Mouse (Mus musculus) stomach, embryonic 16.5 days (tissue): Measurements from ENCODE around the gene Itgb1bp1. TPM values are rescaled to one million over a fixed set of nuclear protein-coding genes. Genes with fewer than 3 reads are reported as not detected.

Experiments
- ATAC-seq: fragments of 200-750 bp; cut with Nextera tagmentation; 2 replicates; pipeline ENCODE4 v1.8.0; 2017; ENCODE audit warnings: moderate number of reproducible peaks, moderate TSS enrichment; ENCODE audit not compliant: insufficient read depth, low FRiP score
- H3K27ac ChIP-seq: fragments of 300-500 bp; sonication (generic); 2 replicates; pipeline ENCODE4 v1.5.1; 2014; ENCODE audit warnings: low read length
- H3K27me3 ChIP-seq: fragments of 300-500 bp; sonication (generic); 2 replicates; pipeline ENCODE4 v1.6.1; 2014; ENCODE audit warnings: low read length, control low read depth, mixed read lengths; ENCODE audit not compliant: control insufficient read depth, insufficient read depth
- H3K36me3 ChIP-seq: fragments of 300-500 bp; sonication (generic); 2 replicates; pipeline ENCODE4 v1.6.1; 2014; ENCODE audit warnings: low read length; ENCODE audit not compliant: control insufficient read depth, insufficient read depth
- H3K4me1 ChIP-seq: fragments of 300-500 bp; sonication (generic); 2 replicates; pipeline ENCODE4 v1.6.1; 2014; ENCODE audit warnings: low read length, control low read depth, mixed read lengths; ENCODE audit not compliant: control insufficient read depth, insufficient read depth
- H3K4me2 ChIP-seq: fragments of 300-500 bp; sonication (generic); 2 replicates; pipeline ENCODE4 v1.6.1; 2014; ENCODE audit warnings: low read depth, low read length, mixed read lengths
- H3K4me3 ChIP-seq: fragments of 300-500 bp; sonication (generic); replicated peaks from 2 replicates; pipeline ENCODE4 v1.5.1; 2014; ENCODE audit warnings: mild to moderate bottlenecking, low read length
- H3K9ac ChIP-seq: fragments of 300-500 bp; sonication (generic); 2 replicates; pipeline ENCODE4 v1.6.1; 2014; ENCODE audit warnings: low read length
- H3K9me3 ChIP-seq: fragments of 300-500 bp; sonication (generic); replicated peaks from 2 replicates; pipeline ENCODE4 v1.6.1; 2016; ENCODE audit warnings: low read length, control low read depth; ENCODE audit not compliant: control insufficient read depth
- WGBS: fragments of 180-500 bp; shearing (Covaris S2); extraction: QIAGEN DNeasy Blood & Tissue Kit; methylation state at CpG from one replicate; pipeline ENCODE4 v1.1.7; 2014; 5-methylcytosine and 5-hydroxymethylcytosine counted together
- polyA plus RNA-seq: library from polyadenylated mRNA; unstranded; fragments of >200 nt; fragmentation: Nextera tagmentation; extraction: Ambion mirVana; gene quantifications from 2 replicates; pipeline ENCODE4 v1.2.1, GENCODE M21; 2015

The Itgb1bp1 gene
- polyA plus RNA-seq, 1 experiment from 2014 or later = 43.9 TPM

DNA sequence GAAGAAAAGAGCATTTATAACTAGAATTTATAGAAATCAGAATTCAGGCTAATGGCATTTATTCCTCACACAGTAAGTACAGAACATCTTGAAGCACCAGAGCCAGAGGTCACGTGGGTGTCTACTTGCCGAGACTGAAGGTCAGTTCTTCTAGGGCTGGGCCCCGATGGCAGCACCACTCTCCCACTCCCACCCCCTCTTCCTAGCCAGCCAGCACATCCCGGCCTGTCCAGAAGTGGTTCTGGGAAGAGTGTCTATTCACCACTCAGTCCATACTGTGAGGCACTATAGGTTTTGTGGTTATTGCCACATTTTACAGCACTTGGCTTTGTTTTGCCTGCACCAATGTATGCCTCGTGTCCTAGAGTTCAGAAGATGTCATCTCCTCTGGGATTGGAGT lies 38.0 kb upstream of the Itgb1bp1 start:
- 83% methylated on average over 5 of the region's 5 CpGs for WGBS
- H3K36me3 ChIP-seq = peaks cover 10% of the 10 kb centered on the region; the same call in 1 of the 2 replicates
- ATAC-seq = no peak

DNA sequence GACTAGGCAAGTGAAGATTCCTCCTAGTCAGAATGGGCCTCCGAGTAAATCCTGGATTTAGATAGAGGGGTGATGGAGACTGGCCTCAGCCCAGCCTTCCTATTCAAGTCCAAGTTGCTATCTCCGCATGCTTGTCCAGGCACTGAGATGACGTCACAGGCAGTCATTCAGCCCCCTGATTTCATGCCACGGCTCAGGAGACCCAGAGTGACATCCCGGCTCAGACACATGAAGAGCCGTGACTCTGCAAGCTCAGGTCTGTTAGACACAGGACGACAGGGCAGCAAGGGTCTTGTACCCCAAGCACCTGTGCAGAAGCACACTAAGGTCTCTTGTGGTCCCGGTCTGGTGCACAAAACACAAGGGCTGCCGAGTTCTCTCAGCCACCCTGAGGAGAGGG lies 36.8 kb upstream of the Itgb1bp1 start:
- Histone ChIP-seq H3K27ac (no peak overlapping the region), H3K36me3 (peaks cover 6% of the 10 kb centered on the region; the same call in 1 of the 2 replicates), H3K27me3 (no peaks in the 10 kb centered on the region), H3K4me3 (no peak overlapping the region), H3K4me1 (no peaks in the 10 kb centered on the region), H3K9me3 (no peaks in the 10 kb centered on the region), H3K9ac (no peak overlapping the region), H3K4me2 (no peak overlapping the region)
- WGBS = 85% methylated on average over 9 of the region's 9 CpGs
- no peak for ATAC-seq

More for the DNA sequence above, 38.0 kb upstream of the Itgb1bp1 start:
- H3K27ac ChIP-seq = no peak overlapping the region
- H3K27me3 ChIP-seq = no peaks in the 10 kb centered on the region
- no peak overlapping the region for H3K9ac ChIP-seq
- no peaks in the 10 kb centered on the region for H3K9me3 ChIP-seq
- H3K4me3 ChIP-seq = no peak overlapping the region
- H3K4me1 ChIP-seq = no peaks in the 10 kb centered on the region
- no peak overlapping the region for H3K4me2 ChIP-seq

- Histone ChIP-seq H3K9ac (no peak overlapping the region), H3K9me3 (no peaks in the 10 kb centered on the region), H3K4me2 (no peak overlapping the region), H3K36me3 (peaks cover 6% of the 10 kb centered on the region; the same call in 1 of the 2 replicates), H3K4me3 (no peak overlapping the region), H3K27me3 (no peaks in the 10 kb centered on the region), H3K27ac (no peak overlapping the region), H3K4me1 (peaks cover under 1% of the 10 kb centered on the region; the same call in 1 of the 2 replicates)
- 76% methylated on average over 4 of the region's 4 CpGs for WGBS
- ATAC-seq = no peak
These were observed 36.2 kb upstream of the Itgb1bp1 start for GRCm38 (mm10) chr12:21322296-21322695.

DNA sequence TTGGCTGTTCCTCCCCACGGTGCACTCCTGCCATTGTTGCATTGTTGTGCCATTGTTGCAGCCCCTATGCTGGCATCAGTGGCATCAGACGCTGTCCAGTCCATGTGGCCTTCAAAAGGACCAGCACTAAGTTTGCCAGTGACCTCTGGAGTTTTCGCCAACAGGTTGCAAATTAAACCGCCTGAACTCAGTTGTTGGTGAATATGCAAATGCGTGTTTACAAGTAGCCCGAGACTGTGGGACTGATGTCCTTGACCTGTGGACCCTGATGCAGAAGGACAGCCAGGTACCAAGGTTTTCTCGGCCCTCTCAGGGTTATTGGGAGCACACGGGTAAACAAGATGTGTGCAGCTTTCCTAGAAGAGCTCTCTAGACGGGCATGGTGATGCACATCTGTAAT lies 35.1 kb upstream of the Itgb1bp1 start:
- Histone ChIP-seq H3K9ac (no peak overlapping the region), H3K9me3 (no peaks in the 10 kb centered on the region), H3K27ac (no peak overlapping the region), H3K4me3 (no peak overlapping the region), H3K4me1 (peaks cover 6% of the 10 kb centered on the region; the same call in 1 of the 2 replicates), H3K36me3 (0 out of 2 replicates have a peak, but pooled peaks cover 6% of the 10 kb centered on the region), H3K4me2 (no peak overlapping the region), H3K27me3 (no peaks in the 10 kb centered on the region)
- WGBS = 74% methylated on average over 9 of the region's 9 CpGs
- no peak for ATAC-seq

GRCm38 (mm10) chr12:21320317-21320716 lies 34.2 kb upstream of the Itgb1bp1 start:
- ATAC-seq = no peak
- H3K4me3 ChIP-seq = no peak overlapping the region
- H3K4me1 ChIP-seq = peaks cover 9% of the 10 kb centered on the region
- no peaks in the 10 kb centered on the region for H3K9me3 ChIP-seq
- no peaks in the 10 kb centered on the region for H3K27me3 ChIP-seq
- no peak overlapping the region for H3K27ac ChIP-seq
- no peak overlapping the region for H3K4me2 ChIP-seq
- no peak overlapping the region for H3K9ac ChIP-seq
- WGBS = 85% methylated on average over 4 of the region's 4 CpGs
- 0 out of 2 replicates have a peak, but pooled peaks cover 6% of the 10 kb centered on the region for H3K36me3 ChIP-seq

DNA sequence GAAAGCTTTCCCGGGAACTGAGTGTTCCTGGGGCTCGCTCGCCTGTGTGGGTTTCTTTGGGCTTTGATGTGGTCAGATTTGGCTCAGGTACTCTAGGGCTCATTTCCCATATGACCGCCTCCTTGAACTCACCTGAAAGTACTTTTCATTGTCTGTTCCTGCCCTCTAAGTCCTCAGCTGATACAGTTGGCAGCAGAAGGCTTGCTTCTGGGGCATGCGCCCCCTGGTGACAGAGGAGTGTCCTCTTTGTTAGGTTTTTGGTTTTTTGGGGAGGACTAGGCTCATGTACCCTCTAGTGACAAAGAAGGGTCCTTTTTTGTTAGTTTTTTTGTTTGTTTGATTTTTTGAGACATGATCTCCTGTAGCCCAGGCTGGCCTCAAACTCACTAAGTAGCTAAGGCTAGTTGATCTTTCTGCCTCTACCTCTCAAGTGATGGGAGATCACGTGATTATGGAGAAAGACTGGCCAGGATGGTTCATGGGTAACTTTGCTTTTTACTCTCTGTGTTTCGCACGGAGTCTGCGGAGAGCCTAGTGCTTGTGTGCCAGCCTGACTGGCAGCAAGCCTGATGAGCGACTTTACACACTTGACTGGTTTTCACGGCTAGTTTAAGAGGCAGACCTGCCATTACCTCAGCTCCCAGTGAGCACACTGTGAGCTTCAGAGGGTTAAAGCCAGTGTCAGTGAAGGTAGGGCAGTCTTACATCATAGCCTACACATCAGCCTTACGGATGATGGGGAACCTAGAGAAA lies 32.2 kb upstream of the Itgb1bp1 start:
- no peaks in the 10 kb centered on the region for H3K9me3 ChIP-seq
- 0 out of 2 replicates have a peak, but pooled peaks cover 8% of the 10 kb centered on the region for H3K36me3 ChIP-seq
- WGBS = 82% methylated on average over 12 of the region's 12 CpGs
- no peak for ATAC-seq
- H3K27ac ChIP-seq = no peak overlapping the region
- peaks cover 9% of the 10 kb centered on the region for H3K4me1 ChIP-seq
- H3K9ac ChIP-seq = no peak overlapping the region
- H3K4me2 ChIP-seq = no peak overlapping the region
- no peak overlapping the region for H3K4me3 ChIP-seq
- no peaks in the 10 kb centered on the region for H3K27me3 ChIP-seq

DNA sequence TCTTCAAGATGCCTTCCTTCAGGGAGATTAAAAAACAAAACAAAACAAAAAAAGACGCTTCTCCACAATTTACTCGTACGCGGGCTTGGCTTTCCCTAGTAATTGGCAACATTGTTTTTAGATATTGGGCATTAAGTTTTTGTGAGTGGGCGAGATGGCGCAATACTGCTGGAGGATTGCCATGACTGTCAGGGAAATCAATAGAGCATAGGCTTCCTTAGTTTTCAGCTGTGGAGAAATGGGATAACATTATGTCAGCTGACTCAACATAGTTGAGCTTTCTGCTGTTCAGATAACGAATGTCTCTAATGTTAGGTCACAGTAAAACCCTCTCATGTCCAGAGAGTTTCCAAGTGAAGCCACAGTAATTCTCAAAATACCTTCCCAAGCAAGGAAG lies 30.8 kb upstream of the Itgb1bp1 start:
- Histone ChIP-seq H3K27ac (peak overlapping the region; percentile 87; the same call in 1 of the 2 replicates), H3K27me3 (no peaks in the 10 kb centered on the region), H3K36me3 (0 out of 2 replicates have a peak, but pooled peaks cover 8% of the 10 kb centered on the region), H3K9ac (peak overlapping the region; percentile 86), H3K4me3 (peak overlapping the region; percentile 85), H3K9me3 (no peaks in the 10 kb centered on the region), H3K4me1 (peaks cover 9% of the 10 kb centered on the region), H3K4me2 (peak overlapping the region; percentile 82)
- 30% methylated on average over 7 of the region's 7 CpGs for WGBS
- ATAC-seq = no peak

GRCm38 (mm10) chr12:21315923-21316868 lies 30.1 kb upstream of the Itgb1bp1 start, which contains the start of gene Iah1:
Gene Iah1 (plus strand): TSS chr12:21316389.
- peak within 1 kb of the TSS; percentile 87 for H3K27ac ChIP-seq
- peaks cover 9% of the 10 kb centered on the region for H3K4me1 ChIP-seq
- WGBS = 2% methylated on average over 59 of the region's 59 CpGs
- peak; percentile 96 for ATAC-seq
- peak within 1 kb of the TSS; percentile 82 for H3K4me2 ChIP-seq
- no peaks in the 10 kb centered on the region for H3K27me3 ChIP-seq
- H3K9me3 ChIP-seq = no peaks in the 10 kb centered on the region
- 0 out of 2 replicates have a peak, but pooled peaks cover 8% of the 10 kb centered on the region for H3K36me3 ChIP-seq
- peak within 1 kb of the TSS; percentile 85 for H3K4me3 ChIP-seq
- H3K9ac ChIP-seq = peak within 1 kb of the TSS; percentile 86
